Mouse (Mus musculus) CH12.LX (cell line): ENCODE measurements at regions not wholly inside any gene's neighbourhood (a gene's known extent, or its start where the extent isn't known, plus 50 kb on each side); places are given as distances from the start of the nearest gene placed in this dataset.

Experiments
- CHD1 ChIP-seq: IDR thresholded peaks from 2 replicates; pipeline ENCODE4 v1.6.1; 2012; ENCODE audit warnings: low read depth, low read length, improper control_type of control experiment, inconsistent platforms
- CTCF ChIP-seq, 2 experiments: IDR thresholded peaks in 1 of 2; conservative IDR thresholded peaks in 1 of 2; 2 replicates each; pipeline ENCODE4 v1.5.1; 2011 to 2012; ENCODE audit warnings: low read depth in 2 of 2, low read length in 2 of 2, improper control_type of control experiment in 1 of 2, inconsistent platforms in 1 of 2, mild to moderate bottlenecking in 1 of 2, moderate library complexity in 1 of 2
- EP300 ChIP-seq: IDR thresholded peaks from 2 replicates; pipeline ENCODE4 v1.6.1; 2011; ENCODE audit warnings: low read length, improper control_type of control experiment
- JUND ChIP-seq: conservative IDR thresholded peaks from 2 replicates; pipeline ENCODE4 v1.6.1; 2011; ENCODE audit warnings: low read depth, low read length, improper control_type of control experiment
- MAX ChIP-seq: IDR thresholded peaks from 2 replicates; pipeline ENCODE4 v1.6.1; 2011; ENCODE audit warnings: low read length, improper control_type of control experiment
- MEF2A ChIP-seq: IDR thresholded peaks from 2 replicates; pipeline ENCODE4 v1.6.1; 2014; ENCODE audit warnings: low read depth, mild to moderate bottlenecking, inconsistent platforms, low read length, improper control_type of control experiment, borderline replicate concordance
- MXI1 ChIP-seq: IDR thresholded peaks from 2 replicates; pipeline ENCODE4 v1.6.1; 2011; ENCODE audit warnings: mild to moderate bottlenecking, low read depth, low read length, improper control_type of control experiment
- POLR2A ChIP-seq: IDR thresholded peaks from 2 replicates; pipeline ENCODE4 v1.6.1; 2011; ENCODE audit warnings: low read depth, mild to moderate bottlenecking, improper control_type of control experiment, low read length
- RAD21 ChIP-seq: IDR thresholded peaks from 2 replicates; pipeline ENCODE4 v1.6.1; 2011; ENCODE audit warnings: low read depth, mild to moderate bottlenecking, low read length, improper control_type of control experiment, moderate library complexity
- UBTF ChIP-seq: IDR thresholded peaks from 2 replicates; pipeline ENCODE4 v1.6.1; 2012; ENCODE audit warnings: low read depth, mild to moderate bottlenecking, inconsistent platforms, low read length, improper control_type of control experiment, moderate library complexity
- USF1 ChIP-seq: IDR thresholded peaks from 2 replicates; pipeline ENCODE4 v1.6.1; 2014; ENCODE audit warnings: low read depth, mild to moderate bottlenecking, inconsistent platforms, low read length, improper control_type of control experiment
- USF2 ChIP-seq: conservative IDR thresholded peaks from 2 replicates; pipeline ENCODE4 v1.6.1; 2011; ENCODE audit warnings: low read depth, low read length, improper control_type of control experiment
- ZC3H11A ChIP-seq: IDR thresholded peaks from 2 replicates; pipeline ENCODE4 v1.6.1; 2012; ENCODE audit warnings: low read depth, mild to moderate bottlenecking, inconsistent platforms, low read length, improper control_type of control experiment

DNA sequence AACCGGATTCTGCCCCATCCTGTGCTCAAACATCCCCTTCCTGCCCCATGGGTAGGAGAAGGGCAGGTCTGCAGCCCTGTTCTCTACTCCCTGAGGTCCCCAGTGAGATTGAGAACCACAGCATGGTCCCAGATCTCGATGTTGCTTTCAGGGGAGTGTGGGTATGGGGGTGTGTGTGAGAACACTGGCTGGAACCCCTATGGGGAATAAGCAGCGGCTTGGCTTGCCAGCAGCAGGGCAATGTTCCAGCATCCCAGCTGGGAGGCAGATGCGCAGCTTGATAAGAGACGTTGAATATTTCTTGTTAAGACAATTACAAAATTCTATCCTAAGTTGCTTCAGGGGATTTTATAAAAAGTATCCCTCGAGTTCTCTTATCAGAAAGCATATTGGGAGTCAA is 53.7 kb upstream of the Dcbld2 start:
- TF ChIP-seq MXI1, result no peak
- TF ChIP-seq UBTF, result no peak
- no peak for TF ChIP-seq MAX
- TF ChIP-seq EP300, result no peak
- TF ChIP-seq RAD21, result no peak
- TF ChIP-seq MEF2A, result no peak
- no peak for TF ChIP-seq USF2
- TF ChIP-seq POLR2A, result no peak
- no peak for TF ChIP-seq CTCF (conservative IDR thresholded peaks at IDR 0.05 in 1 of 2, IDR thresholded peaks at IDR 0.05 in 1 of 2; ENCODE audit: low read depth in 2 of 2, low read length in 2 of 2)
- TF ChIP-seq USF1, result no peak
- TF ChIP-seq JUND, result no peak
- no peak for TF ChIP-seq CHD1
- TF ChIP-seq ZC3H11A, result no peak
